Mouse (Mus musculus): ENCODE results near the gene D930020B18Rik. TPM values are rescaled to one million over a fixed set of nuclear protein-coding genes. Genes with fewer than 3 reads are reported as not detected.

D930020B18Rik gene
- polyA plus RNA-seq, 1 experiment from 2014 or later: 0.39 TPM

GRCm38 (mm10) chr10:121613570-121613969, 27.8 kb upstream of the D930020B18Rik start:
- no peaks in the 10 kb centered on the region for H3K9me3 ChIP-seq (ENCODE audit: control insufficient read depth, low read length)
- H3K4me1 ChIP-seq (replicated peaks; ENCODE audit: control insufficient read depth, insufficient read depth, low read length): no peaks in the 10 kb centered on the region
- H3K27me3 ChIP-seq (ENCODE audit: control insufficient read depth, insufficient read depth, low read length): no peaks in the 10 kb centered on the region
- H3K27ac ChIP-seq (ENCODE audit: low read depth, low read length): no peak overlapping the region
- DNase-seq (ENCODE audit: low spot score) (no peak), ATAC-seq (replicated peaks; ENCODE audit: low FRiP score) (no peak)
- H3K4me2 ChIP-seq (ENCODE audit: low read depth, low read length, severe bottlenecking): no peak overlapping the region
- H3K4me3 ChIP-seq (ENCODE audit: low read depth, low read length): no peak overlapping the region
- 98% methylated on average over 13 of the region's 13 CpGs for WGBS
- H3K9ac ChIP-seq (ENCODE audit: low read length): no peak overlapping the region
- peaks cover 11% of the 10 kb centered on the region; the same call in 1 of the 2 replicates for H3K36me3 ChIP-seq (ENCODE audit: control insufficient read depth, insufficient read depth, low read length)

GRCm38 (mm10) chr10:121615146-121615870, 26.1 kb upstream of the D930020B18Rik start:
- H3K36me3 ChIP-seq (ENCODE audit: control insufficient read depth, insufficient read depth, low read length): peaks cover 9% of the 10 kb centered on the region; the same call in 1 of the 2 replicates
- no peak for DNase-seq (ENCODE audit: low spot score)
- no peak overlapping the region for H3K9ac ChIP-seq (ENCODE audit: low read length)
- no peaks in the 10 kb centered on the region for H3K9me3 ChIP-seq (ENCODE audit: control insufficient read depth, low read length)
- H3K4me1 ChIP-seq (replicated peaks; ENCODE audit: control insufficient read depth, insufficient read depth, low read length): no peaks in the 10 kb centered on the region
- no peak overlapping the region for H3K27ac ChIP-seq (ENCODE audit: low read depth, low read length)
- no peaks in the 10 kb centered on the region for H3K27me3 ChIP-seq (ENCODE audit: control insufficient read depth, insufficient read depth, low read length)
- H3K4me3 ChIP-seq (ENCODE audit: low read depth, low read length): no peak overlapping the region
- 95% methylated on average over 13 of the region's 13 CpGs for WGBS
- H3K4me2 ChIP-seq (ENCODE audit: low read depth, low read length, severe bottlenecking): no peak overlapping the region
- ATAC-seq (replicated peaks; ENCODE audit: low FRiP score): no peak

- no peak overlapping the region for H3K9ac ChIP-seq (ENCODE audit: low read length)
- H3K9me3 ChIP-seq (ENCODE audit: control insufficient read depth, low read length): no peaks in the 10 kb centered on the region
- DNase-seq (ENCODE audit: low spot score) (no peak), ATAC-seq (replicated peaks; ENCODE audit: low FRiP score) (no peak)
- no peak overlapping the region for H3K4me2 ChIP-seq (ENCODE audit: low read depth, low read length, severe bottlenecking)
- H3K4me3 ChIP-seq (ENCODE audit: low read depth, low read length): no peak overlapping the region
- WGBS: 44% methylated on average over 7 of the region's 7 CpGs
- no peaks in the 10 kb centered on the region for H3K27me3 ChIP-seq (ENCODE audit: control insufficient read depth, insufficient read depth, low read length)
- peaks cover 9% of the 10 kb centered on the region; the same call in 1 of the 2 replicates for H3K36me3 ChIP-seq (ENCODE audit: control insufficient read depth, insufficient read depth, low read length)
- H3K27ac ChIP-seq (ENCODE audit: low read depth, low read length): no peak overlapping the region
- H3K4me1 ChIP-seq (replicated peaks; ENCODE audit: control insufficient read depth, insufficient read depth, low read length): no peaks in the 10 kb centered on the region
Observed at GRCm38 (mm10) chr10:121615935-121616334, 25.5 kb upstream of the D930020B18Rik start.

- no peak for DNase-seq (ENCODE audit: low spot score)
- 93% methylated on average over 6 of the region's 6 CpGs for WGBS
- no peaks in the 10 kb centered on the region for H3K9me3 ChIP-seq (ENCODE audit: control insufficient read depth, low read length)
- no peak overlapping the region for H3K27ac ChIP-seq (ENCODE audit: low read depth, low read length)
- no peak overlapping the region for H3K4me2 ChIP-seq (ENCODE audit: low read depth, low read length, severe bottlenecking)
- no peak for ATAC-seq (replicated peaks; ENCODE audit: low FRiP score)
- H3K9ac ChIP-seq (ENCODE audit: low read length): no peak overlapping the region
- H3K4me1 ChIP-seq (replicated peaks; ENCODE audit: control insufficient read depth, insufficient read depth, low read length): peaks cover 3% of the 10 kb centered on the region; the same call in 1 of the 2 replicates
- no peaks in the 10 kb centered on the region for H3K27me3 ChIP-seq (ENCODE audit: control insufficient read depth, insufficient read depth, low read length)
- H3K4me3 ChIP-seq (ENCODE audit: low read depth, low read length): no peak overlapping the region
- peaks cover 4% of the 10 kb centered on the region for H3K36me3 ChIP-seq (ENCODE audit: control insufficient read depth, insufficient read depth, low read length)
Observed at GRCm38 (mm10) chr10:121622431-121622830, 19.0 kb upstream of the D930020B18Rik start.

DNA sequence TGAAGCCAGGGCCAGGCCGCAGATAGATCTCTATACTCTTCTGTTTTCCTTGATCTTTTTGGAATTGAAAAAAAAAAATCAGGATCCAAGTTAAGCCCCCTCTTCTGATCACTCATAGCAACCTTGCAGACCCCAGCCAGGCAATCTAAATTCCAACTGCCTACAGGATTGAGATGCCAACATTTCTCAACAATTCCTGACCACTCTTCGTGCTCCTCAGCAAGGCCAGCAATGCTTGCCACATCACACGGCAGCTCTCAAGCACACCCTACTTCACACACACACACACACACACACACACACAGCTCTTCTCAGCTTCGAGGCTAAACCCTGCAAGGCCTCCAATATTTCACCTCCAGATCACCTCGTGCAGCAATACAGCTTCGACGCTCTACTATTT, 17.7 kb upstream of the D930020B18Rik start:
- H3K4me3 ChIP-seq (ENCODE audit: low read depth, low read length): no peak overlapping the region
- no peaks in the 10 kb centered on the region for H3K9me3 ChIP-seq (ENCODE audit: control insufficient read depth, low read length)
- WGBS: 89% methylated on average over 7 of the region's 7 CpGs
- peaks cover 3% of the 10 kb centered on the region; the same call in 1 of the 2 replicates for H3K4me1 ChIP-seq (replicated peaks; ENCODE audit: control insufficient read depth, insufficient read depth, low read length)
- no peak overlapping the region for H3K4me2 ChIP-seq (ENCODE audit: low read depth, low read length, severe bottlenecking)
- H3K36me3 ChIP-seq (ENCODE audit: control insufficient read depth, insufficient read depth, low read length): peaks cover 4% of the 10 kb centered on the region
- H3K27ac ChIP-seq (ENCODE audit: low read depth, low read length): no peak overlapping the region
- no peak overlapping the region for H3K9ac ChIP-seq (ENCODE audit: low read length)
- no peak for ATAC-seq (replicated peaks; ENCODE audit: low FRiP score)
- DNase-seq (ENCODE audit: low spot score): no peak
- H3K27me3 ChIP-seq (ENCODE audit: control insufficient read depth, insufficient read depth, low read length): no peaks in the 10 kb centered on the region

DNA sequence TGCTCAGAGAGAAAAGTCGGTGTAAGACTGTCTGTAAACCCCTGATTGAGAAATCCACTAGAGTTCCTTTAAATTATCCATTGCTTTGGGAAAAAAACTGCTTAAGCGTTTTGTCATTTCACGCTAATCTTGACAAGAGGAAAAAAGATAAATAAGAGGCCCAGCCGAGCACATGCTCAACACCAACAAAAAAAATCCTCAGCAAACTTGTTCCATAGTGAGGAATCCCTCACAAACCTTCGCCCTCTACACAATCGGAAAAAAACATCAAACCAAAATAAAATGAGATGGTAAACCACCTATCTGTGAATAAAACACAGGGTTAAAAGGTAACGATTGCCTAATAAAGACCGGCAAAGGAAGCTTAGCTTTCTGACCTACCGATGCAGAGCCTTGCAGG, 16.4 kb upstream of the D930020B18Rik start:
- Histone ChIP-seq H3K36me3 (ENCODE audit: control insufficient read depth, insufficient read depth, low read length) (peaks cover 4% of the 10 kb centered on the region), H3K4me1 (replicated peaks; ENCODE audit: control insufficient read depth, insufficient read depth, low read length) (peaks cover 3% of the 10 kb centered on the region; the same call in 1 of the 2 replicates), H3K27me3 (ENCODE audit: control insufficient read depth, insufficient read depth, low read length) (no peaks in the 10 kb centered on the region), H3K27ac (ENCODE audit: low read depth, low read length) (no peak overlapping the region), H3K9ac (ENCODE audit: low read length) (peak overlapping the region; percentile 87; the same call in 1 of the 2 replicates), H3K4me3 (ENCODE audit: low read depth, low read length) (peak overlapping the region; percentile 76), H3K9me3 (ENCODE audit: control insufficient read depth, low read length) (no peaks in the 10 kb centered on the region), H3K4me2 (ENCODE audit: low read depth, low read length, severe bottlenecking) (peak overlapping the region; percentile 56)
- ATAC-seq (replicated peaks; ENCODE audit: low FRiP score): no peak
- no peak for DNase-seq (ENCODE audit: low spot score)
- 26% methylated on average over 9 of the region's 9 CpGs for WGBS

GRCm38 (mm10) chr10:121625407-121626185, 15.8 kb upstream of the D930020B18Rik start:
- DNase-seq (ENCODE audit: low spot score) (no peak), ATAC-seq (replicated peaks; ENCODE audit: low FRiP score) (no peak)
- Histone ChIP-seq H3K36me3 (ENCODE audit: control insufficient read depth, insufficient read depth, low read length) (peaks cover 4% of the 10 kb centered on the region), H3K4me2 (ENCODE audit: low read depth, low read length, severe bottlenecking) (peak overlapping the region; percentile 56), H3K4me1 (replicated peaks; ENCODE audit: control insufficient read depth, insufficient read depth, low read length) (peaks cover 3% of the 10 kb centered on the region; the same call in 1 of the 2 replicates), H3K9me3 (ENCODE audit: control insufficient read depth, low read length) (no peaks in the 10 kb centered on the region), H3K9ac (ENCODE audit: low read length) (peak overlapping the region; percentile 87), H3K4me3 (ENCODE audit: low read depth, low read length) (peak overlapping the region; percentile 76), H3K27ac (ENCODE audit: low read depth, low read length) (peak overlapping the region; percentile 86), H3K27me3 (ENCODE audit: control insufficient read depth, insufficient read depth, low read length) (no peaks in the 10 kb centered on the region)
- WGBS: under 1% methylated on average over 41 of the region's 41 CpGs

- Histone ChIP-seq H3K9me3 (ENCODE audit: control insufficient read depth, low read length) (no peaks in the 10 kb centered on the region), H3K4me3 (ENCODE audit: low read depth, low read length) (peak within 1 kb of the TSS; percentile 76)
- ATAC-seq (replicated peaks; ENCODE audit: low FRiP score): peak; percentile 99
Observed at GRCm38 (mm10) chr10:121626186-121626882, 15.1 kb upstream of the D930020B18Rik start, which contains the start of gene Xpot. Xpot (minus strand) TSS chr10:121626332.

More at GRCm38 (mm10) chr10:121626186-121626882, 15.1 kb upstream of the D930020B18Rik start, which contains the start of gene Xpot:
- peak within 1 kb of the TSS; percentile 86 for H3K27ac ChIP-seq (ENCODE audit: low read depth, low read length)
- DNase-seq (ENCODE audit: low spot score): peak; percentile 100
- H3K27me3 ChIP-seq (ENCODE audit: control insufficient read depth, insufficient read depth, low read length): no peaks in the 10 kb centered on the region
- whole genome bisulfite sequencing: under 1% methylated on average over 69 of the region's 70 CpGs
- peaks cover 3% of the 10 kb centered on the region; the same call in 1 of the 2 replicates for H3K4me1 ChIP-seq (replicated peaks; ENCODE audit: control insufficient read depth, insufficient read depth, low read length)
- H3K4me2 ChIP-seq (ENCODE audit: low read depth, low read length, severe bottlenecking): peak within 1 kb of the TSS; percentile 56
- H3K36me3 ChIP-seq (ENCODE audit: control insufficient read depth, insufficient read depth, low read length): peaks cover 4% of the 10 kb centered on the region
- H3K9ac ChIP-seq (ENCODE audit: low read length): peak within 1 kb of the TSS; percentile 87
